Mouse (Mus musculus): Measurements from ENCODE around the gene Ccdc62.

GRCm38 (mm10) chr5:124006891-124007491, 76.5 kb downstream of the Ccdc62 start:
- TF ChIP-seq CTCF (IDR thresholded peaks at IDR 0.05; ENCODE audit: borderline replicate concordance, control insufficient read depth, extremely low read depth, insufficient read depth, low read length, poor library complexity) (no peak), POLR2A (IDR thresholded peaks at IDR 0.05; ENCODE audit: control insufficient read depth, extremely low read depth, insufficient read depth, low read length, poor library complexity) (no peak)
